Mouse (Mus musculus) gastrocnemius, adult 2 months (tissue): Measurements from ENCODE around the gene Znhit6. TPM values are rescaled to one million over a fixed set of nuclear protein-coding genes. Genes with fewer than 3 reads are reported as not detected.
A peak's percentile ranks its signal among the peaks of the same experiment; 100 is the strongest.

Experiments used
- DNase-seq: peaks from one replicate; pipeline ENCODE4 v3.0.0; 2022
- H3K27ac ChIP-seq: fragments of 200-600 bp; 2 replicates; pipeline ENCODE4 v1.8.1; 2022; ENCODE audit warnings: mild to moderate bottlenecking
- H3K4me3 ChIP-seq: fragments of 200-600 bp; 2 replicates; pipeline ENCODE4 v1.8.1; 2022; ENCODE audit warnings: mild to moderate bottlenecking, moderate library complexity
- CTCF ChIP-seq: fragments of 200-600 bp; IDR thresholded peaks from 2 replicates; pipeline ENCODE4 v1.8.1; 2022; ENCODE audit warnings: antibody characterized with exemption, mild to moderate bottlenecking, moderate library complexity
- intact Hi-C: fragments of 180-260 bp; cut with DNase I; formaldehyde crosslinking; loops from one replicate; pipeline ENCODE4 v1.15.1; 2025
- total RNA-seq, 2 experiments: library from RNA; stranded (reverse); gene quantifications; 2 replicates each; pipeline ENCODE4 v1.2.3; 2021

Znhit6 gene
- total RNA-seq, 2 experiments from 2014 or later, result 12.3 to 12.8 TPM

DNA sequence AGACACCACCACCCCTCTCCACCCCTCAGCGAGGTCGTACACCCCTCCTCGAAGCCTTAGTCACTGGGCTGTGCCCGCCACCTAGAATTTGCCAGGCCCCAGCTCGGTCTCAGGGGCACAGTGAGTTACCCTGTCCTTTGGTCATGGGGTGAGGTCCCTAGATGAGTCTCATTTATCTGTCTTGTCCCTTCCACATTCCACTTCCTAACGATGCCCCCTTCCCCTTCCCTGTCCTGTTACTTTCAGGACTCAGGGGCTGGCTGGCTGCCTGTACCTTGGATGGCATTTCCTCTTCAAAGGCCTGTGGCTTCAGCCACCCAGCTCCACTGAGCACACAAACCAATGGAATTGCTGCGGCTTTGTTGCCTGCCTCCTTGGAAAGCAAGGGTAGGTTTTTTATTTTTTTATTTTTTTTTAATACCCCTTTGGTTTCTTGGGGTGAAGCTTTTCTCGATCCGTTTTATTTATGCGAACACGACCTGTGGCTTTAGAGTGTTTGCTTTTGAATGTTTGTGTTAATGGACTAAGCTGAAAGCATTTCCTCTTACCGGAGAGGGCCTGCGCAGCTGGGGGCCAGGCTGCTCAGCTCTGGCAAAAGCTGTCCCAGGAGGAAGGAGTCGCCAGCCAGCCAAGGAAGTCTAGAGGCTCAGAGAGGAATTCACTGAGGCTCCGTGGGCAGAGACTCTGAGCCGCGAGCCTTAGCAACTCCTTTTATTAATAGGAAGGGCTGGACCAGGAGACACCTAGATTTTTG, 38.5 kb downstream of the Znhit6 start:
- Histone ChIP-seq H3K4me3 (peak overlapping the region; percentile 38), H3K27ac (peak overlapping the region; percentile 46)
- intact Hi-C loops, result no loop called here
- TF ChIP-seq CTCF, result no peak
- peak; percentile 52 for DNase-seq

DNA sequence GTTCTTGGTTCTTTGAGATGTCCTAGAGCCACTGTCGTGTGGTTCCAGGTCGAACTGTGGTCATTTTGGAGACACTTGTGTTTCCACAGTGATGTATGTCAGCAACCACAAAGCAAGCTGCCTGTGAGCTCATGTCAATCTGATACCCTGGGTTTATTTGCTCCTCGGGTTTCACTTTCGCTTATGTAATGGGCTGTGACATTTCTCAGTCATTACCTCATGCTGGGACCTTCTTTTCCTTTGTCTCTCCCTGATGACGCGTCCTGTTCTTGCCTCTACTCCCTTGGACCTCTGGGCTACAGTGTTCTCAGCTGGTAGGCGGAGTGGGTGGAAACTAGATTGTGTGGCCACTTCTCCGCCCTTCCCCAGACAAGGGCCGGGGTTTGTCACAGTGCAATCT, 42.3 kb downstream of the Znhit6 start:
- H3K4me3 ChIP-seq, result no peak overlapping the region
- intact Hi-C loops, result no loop called here
- H3K27ac ChIP-seq, result no peak overlapping the region
- TF ChIP-seq CTCF, result no peak
- no peak for DNase-seq

DNA sequence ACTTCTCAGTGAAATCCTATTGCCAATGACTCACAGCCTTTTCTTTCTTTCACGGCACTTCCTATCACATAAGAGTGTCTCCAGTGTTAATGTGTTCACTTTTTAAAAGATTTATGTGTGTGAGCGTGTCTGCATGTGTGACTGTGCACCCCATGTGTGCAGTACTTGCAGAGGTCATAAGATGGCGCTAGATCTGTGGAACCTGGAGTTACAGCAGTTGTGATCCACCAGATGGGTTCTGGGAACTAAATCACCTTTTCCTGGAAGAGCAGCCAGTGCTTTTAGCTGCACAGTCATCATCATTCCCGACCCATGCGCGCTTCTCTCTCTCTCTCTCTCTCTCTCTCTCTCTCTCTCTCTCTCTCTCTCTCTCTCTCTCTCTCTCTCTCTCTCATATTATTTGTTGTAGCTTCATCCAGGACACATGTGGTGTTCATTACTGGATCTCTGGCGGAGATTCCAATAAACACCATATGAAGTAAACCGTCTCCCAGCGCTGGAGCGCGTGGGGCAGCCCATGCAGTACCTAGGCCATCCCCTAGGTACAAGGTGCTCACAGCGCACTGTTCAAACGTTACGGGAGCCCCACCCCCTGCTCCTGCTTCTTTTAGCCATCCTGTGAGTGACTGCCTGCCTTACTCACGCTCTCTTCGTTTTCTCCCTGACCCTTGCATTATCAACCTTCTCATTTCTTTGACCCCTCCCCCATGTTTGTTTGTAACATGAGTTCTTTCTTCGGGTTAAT, 43.8 kb downstream of the Znhit6 start:
- intact Hi-C loops, result no loop called here
- no peak for TF ChIP-seq CTCF
- no peak for DNase-seq
- no peak overlapping the region for H3K4me3 ChIP-seq
- no peak overlapping the region for H3K27ac ChIP-seq

DNA sequence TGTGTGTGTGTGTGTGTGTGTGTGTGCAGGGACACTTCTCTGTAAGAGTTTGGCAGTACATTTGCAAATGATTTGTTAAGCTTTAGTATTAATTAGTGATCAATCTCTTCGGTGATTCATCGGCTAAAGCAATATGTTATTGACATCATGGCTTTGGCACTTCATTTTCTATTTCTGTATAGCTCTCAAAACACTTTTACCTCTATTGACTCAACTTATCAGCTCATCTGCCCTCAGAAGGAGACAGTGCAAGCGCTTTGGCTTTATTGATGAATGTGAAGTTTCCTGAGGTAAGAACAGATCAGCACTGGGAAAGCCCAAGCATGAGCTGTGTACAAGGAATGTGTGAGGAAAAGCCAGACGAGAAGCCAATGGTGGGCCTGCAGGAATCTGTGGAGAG, 45.2 kb downstream of the Znhit6 start:
- intact Hi-C loops, result no loop called here
- no peak for DNase-seq
- TF ChIP-seq CTCF, result no peak
- H3K4me3 ChIP-seq, result no peak overlapping the region
- no peak overlapping the region for H3K27ac ChIP-seq

- H3K27ac ChIP-seq, result no peak overlapping the region
- intact Hi-C loops, result no loop called here
- no peak for TF ChIP-seq CTCF
- DNase-seq, result no peak
- H3K4me3 ChIP-seq, result no peak overlapping the region
Measured at GRCm38 (mm10) chr3:145623047-145623446, 47.0 kb downstream of the Znhit6 start.

DNA sequence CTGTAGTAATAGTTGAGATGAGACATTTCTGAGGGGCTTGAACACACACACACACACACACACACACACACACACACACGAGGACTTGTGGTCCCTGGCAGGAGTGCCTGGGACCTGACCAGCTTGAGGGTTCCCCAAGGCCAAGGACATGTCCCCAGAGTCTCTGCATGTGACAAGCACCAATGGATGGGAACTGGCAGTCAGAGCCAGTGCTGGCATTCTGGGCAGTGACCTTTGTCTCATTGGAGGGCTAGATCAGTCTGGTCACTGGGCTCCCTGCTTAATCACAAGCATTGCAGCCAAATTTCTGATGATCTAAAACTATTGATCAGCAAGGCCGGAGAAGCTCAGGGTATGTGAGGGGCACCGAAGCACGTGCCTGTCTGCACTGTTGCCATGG, 48.8 kb downstream of the Znhit6 start:
- intact Hi-C loops, result no loop called here
- H3K27ac ChIP-seq, result no peak overlapping the region
- TF ChIP-seq CTCF, result no peak
- H3K4me3 ChIP-seq, result no peak overlapping the region
- DNase-seq, result no peak

DNA sequence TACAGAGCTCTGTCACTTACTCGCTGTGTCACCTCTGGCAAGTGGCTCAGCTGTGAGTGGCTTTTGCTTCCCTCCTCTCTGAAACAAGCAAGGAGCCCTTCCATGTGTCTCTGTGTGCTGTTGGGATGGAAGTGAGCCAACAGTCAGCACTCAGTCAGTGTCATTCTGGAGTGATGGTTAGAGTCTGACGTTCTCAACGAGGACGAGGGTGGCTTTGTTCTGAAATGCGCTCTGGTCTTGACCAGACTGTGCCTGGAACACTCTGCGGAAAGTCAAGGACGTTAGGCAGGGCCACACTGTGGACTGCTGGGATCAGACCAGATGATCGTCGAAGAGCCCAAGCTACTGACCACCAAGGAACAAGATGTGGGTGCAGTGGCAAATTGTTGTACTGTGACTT, 49.5 kb downstream of the Znhit6 start:
- H3K27ac ChIP-seq, result no peak overlapping the region
- no peak overlapping the region for H3K4me3 ChIP-seq
- intact Hi-C loops, result no loop called here
- TF ChIP-seq CTCF, result no peak
- no peak for DNase-seq

DNA sequence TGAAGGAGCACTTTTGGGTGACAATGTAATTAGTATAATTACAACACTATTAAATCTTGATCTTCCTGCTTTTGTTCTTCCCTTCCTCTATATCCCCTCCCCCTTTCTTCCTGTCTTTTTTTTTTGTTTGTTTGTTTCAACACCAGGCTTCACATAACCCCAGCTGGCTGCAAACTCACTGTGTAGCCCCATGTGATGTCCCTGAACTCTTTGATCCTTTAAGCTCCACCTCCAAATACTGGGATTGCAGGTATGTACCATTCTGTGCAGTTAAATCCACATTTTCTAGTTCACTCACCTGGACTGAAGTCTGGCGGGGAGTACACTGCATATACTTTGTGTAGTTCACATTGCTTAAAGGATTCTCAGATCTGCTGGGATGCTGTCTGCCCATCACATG, 50.1 kb downstream of the Znhit6 start:
- intact Hi-C loops, result no loop called here
- DNase-seq, result no peak
- Histone ChIP-seq H3K27ac (no peak overlapping the region), H3K4me3 (no peak overlapping the region)
- no peak for TF ChIP-seq CTCF

- DNase-seq, result peak; percentile 45
- no peak overlapping the region for H3K4me3 ChIP-seq
- intact Hi-C loops, result no loop called here
- TF ChIP-seq CTCF, result peak; percentile 64
- no peak overlapping the region for H3K27ac ChIP-seq
Measured at GRCm38 (mm10) chr3:145627830-145628229, 51.8 kb downstream of the Znhit6 start.

DNA sequence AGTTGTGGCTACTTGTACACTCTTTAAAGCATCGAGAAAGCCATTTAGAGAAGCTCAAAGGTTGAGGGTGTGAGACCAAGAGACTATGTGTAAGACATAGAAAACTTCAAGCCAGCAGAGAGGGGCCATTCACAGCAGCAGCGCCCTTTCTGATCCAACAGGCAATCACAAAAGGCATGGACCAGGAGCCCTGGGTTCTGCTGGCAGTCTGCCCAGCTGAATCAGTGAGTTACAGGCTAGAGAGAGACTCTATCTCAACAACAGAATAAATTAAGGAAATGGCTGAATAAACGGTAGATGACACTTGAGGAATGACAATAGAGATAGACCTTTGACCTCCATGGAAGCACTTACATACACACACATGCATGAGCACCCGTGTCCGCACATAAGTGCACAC, 52.6 kb downstream of the Znhit6 start:
- DNase-seq, result no peak
- Histone ChIP-seq H3K4me3 (no peak overlapping the region), H3K27ac (no peak overlapping the region)
- intact Hi-C loops, result no loop called here
- no peak for TF ChIP-seq CTCF

GRCm38 (mm10) chr3:145632888-145633287, 56.9 kb downstream of the Znhit6 start:
- Histone ChIP-seq H3K4me3 (no peak overlapping the region), H3K27ac (no peak overlapping the region)
- intact Hi-C loops, result no loop called here
- TF ChIP-seq CTCF, result no peak
- DNase-seq, result no peak

DNA sequence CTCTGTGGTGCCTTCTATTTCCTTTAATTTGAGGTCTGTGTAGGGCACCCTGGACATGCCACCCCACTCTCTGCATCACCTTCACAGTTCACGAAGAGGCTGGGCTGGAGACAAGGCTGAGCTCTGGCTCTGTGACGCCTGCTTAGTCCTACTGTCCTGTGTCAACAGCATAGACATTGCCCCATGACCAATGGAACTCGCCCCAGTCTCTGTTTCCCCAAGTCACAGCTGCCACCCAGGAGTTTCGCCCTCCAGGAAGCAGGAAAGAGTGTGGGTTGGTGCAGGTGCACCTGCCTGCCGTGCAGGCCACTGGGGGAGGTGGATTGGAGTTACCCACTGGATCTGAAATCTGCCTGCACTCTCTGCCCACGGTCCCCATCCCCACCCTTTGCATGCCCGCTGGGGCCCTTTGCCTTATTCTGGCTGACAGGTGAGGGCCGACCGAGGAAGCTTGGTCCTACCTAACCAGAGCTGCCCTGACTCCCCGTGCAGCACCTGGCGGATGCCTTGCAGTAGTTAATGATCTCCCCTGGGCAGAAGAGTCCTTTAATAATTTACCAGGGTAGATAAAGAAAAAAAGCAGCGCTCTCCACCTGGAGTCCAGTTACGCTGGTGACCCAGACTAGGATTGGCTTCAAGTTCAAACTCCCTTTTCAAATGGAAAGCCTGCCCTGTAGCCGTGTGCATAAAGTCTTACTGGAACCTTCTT, 58.2 kb downstream of the Znhit6 start:
- no peak for DNase-seq
- Histone ChIP-seq H3K27ac (no peak overlapping the region), H3K4me3 (no peak overlapping the region)
- no peak for TF ChIP-seq CTCF
- intact Hi-C loops, result no loop called here

- intact Hi-C loops, result no loop called here
- Histone ChIP-seq H3K4me3 (no peak overlapping the region), H3K27ac (peak overlapping the region; percentile 74)
- DNase-seq, result no peak
- TF ChIP-seq CTCF, result no peak
Measured at GRCm38 (mm10) chr3:145640170-145640569, 64.2 kb downstream of the Znhit6 start.
